Mouse (Mus musculus): ENCODE measurements around the gene Myof.

Myof gene

GRCm38 (mm10) chr19:37937092-37937491 lies 106.3 kb downstream of the Myof start:
- no peak for DNase-seq

- DNase-seq: no peak
Measured at GRCm38 (mm10) chr19:37934640-37935039, 108.7 kb downstream of the Myof start.

DNA sequence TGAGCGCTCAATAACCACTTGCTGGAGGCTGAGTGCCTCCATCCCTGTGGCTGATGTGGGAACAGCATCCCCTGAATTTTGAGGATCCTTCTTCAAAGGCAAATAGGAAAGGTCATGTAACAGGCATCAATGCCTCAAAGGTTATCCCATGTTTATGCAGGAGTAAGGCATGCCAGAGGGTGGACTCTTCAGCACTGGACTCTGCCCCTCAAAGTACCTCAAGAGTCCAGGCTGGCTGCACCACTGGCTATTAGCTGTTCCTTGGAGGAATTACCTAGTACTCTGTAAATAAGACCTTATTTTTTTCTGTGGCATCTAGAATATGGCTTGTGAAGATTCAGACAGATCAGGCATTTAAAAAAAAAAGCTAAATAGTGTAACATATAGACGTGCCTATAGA lies 111.2 kb downstream of the Myof start:
- DNase-seq: no peak

DNA sequence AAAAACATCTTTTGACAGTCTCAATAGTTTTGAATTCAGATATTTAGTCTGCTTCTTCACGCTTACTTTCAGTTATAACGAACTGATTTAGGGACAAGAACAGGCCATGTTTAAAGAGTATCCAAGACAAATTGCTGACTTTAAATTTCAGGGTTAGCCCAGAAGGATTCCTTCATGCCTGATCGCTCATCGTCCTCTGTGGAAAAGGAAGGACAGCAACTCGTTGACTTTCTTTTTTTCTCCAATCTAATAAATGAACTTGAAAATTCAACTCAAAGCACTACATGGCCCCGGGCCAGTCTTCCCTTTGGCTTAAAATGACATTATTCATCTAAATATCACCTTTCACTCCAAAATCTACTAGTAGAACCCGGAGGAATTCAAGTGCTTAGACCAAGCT lies 115.5 kb downstream of the Myof start:
- DNase-seq: no peak

GRCm38 (mm10) chr19:37925323-37925722 lies 118.1 kb downstream of the Myof start:
- no peak for DNase-seq

DNA sequence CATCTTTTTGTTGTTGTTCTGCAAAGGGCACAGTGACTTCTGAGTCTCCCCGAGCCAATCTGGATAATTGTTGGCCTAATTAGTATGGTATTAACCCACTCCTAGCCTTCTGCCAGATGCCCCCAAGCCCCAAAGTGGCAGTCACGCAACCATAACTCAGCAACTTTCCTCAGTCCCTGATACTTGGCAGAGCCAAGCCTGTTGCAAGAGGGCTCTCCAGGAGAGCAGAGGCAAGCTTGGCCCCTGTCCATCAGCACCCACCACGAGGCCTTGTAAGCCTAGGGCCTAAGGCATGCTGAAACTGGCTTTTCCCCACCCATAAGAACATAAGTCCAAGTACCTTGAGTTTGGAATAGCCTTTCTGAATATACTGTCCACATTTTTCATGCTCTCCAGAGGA lies 119.1 kb downstream of the Myof start:
- DNase-seq: no peak

DNA sequence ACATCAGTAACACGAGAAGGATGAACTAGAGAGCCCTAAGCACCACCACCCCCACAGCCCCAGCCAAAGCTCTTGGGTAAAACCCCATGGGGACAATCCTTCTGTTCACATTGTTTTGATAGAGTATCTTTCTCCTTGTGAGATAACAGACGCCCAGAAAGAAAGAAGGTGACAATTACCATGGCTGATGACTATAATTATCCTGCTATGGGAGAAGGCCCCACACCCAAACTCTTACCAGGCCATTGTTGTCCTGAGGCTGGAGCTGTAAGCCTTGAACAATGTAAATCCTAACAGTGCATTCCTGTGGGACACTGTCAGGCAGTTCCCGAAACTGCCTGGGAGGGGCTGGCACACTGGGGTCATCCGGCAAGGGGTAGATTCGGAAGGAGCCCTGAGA lies 122.3 kb downstream of the Myof start:
- no peak for DNase-seq

- no peak for DNase-seq
Measured at GRCm38 (mm10) chr19:37918515-37918932, 124.9 kb downstream of the Myof start.

GRCm38 (mm10) chr19:37914261-37914660 lies 129.1 kb downstream of the Myof start:
- no peak for DNase-seq

GRCm38 (mm10) chr19:37912501-37912900 lies 130.9 kb downstream of the Myof start:
- DNase-seq: no peak

DNA sequence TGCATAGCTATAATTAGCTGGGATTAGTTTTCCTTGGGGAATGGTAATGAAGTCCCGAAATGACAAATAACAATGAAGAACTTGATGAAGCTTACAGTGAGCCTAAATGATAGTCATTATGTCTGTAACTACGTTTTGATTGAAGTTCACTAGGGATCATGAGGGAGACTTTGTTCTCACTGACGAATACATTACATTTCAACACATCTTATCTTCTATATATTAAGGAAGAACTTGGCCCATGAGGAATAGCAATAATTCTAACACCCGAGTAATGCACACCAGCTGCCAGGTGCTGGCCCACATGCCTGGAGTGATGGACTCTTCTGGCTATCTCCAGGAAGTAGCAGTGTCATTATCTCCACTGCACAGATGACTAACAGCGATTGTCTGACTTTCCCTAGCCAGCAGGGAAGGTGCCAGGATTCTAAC lies 133.5 kb downstream of the Myof start:
- no peak for DNase-seq

GRCm38 (mm10) chr19:37907451-37908320 lies 135.7 kb downstream of the Myof start:
- DNase-seq: no peak

DNA sequence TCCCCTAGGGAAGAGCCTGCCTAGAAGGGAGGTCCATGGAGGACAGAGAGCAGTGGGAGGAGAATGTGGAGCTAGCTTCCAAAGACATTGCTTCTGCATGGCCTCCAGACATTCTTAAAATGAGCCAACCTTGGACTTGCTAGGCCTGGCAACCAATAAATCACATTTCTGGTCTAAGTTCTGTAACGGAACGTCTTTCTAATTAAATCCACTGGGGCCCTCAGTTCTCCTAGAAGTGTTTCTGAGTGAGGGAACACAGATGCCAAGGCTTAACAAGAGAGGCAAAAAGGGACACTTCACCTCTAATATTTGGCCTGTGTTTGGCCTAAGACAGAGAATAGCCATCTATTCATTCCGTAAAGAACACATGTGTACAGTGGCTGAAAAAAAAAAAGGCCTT lies 136.5 kb downstream of the Myof start:
- DNase-seq: no peak

DNA sequence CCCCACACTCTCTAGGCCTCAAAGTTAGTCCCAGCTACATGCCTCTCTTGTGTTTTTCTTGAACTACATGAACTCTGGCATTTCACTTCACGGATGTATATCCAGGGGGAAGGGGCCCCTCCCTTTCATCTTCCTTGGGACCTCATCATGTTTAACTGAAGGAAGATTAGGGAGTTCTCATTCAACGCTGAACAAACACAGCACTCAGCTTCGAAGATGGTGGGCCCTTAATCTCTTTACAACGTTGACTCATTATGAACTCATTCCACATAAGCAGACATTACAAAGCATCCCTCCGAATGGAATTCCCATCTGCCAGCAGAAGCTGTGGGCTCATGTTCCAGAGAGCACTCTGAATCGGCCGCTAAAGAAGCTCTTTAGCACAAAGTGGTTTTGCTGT lies 147.3 kb downstream of the Myof start:
- no peak for DNase-seq

DNA sequence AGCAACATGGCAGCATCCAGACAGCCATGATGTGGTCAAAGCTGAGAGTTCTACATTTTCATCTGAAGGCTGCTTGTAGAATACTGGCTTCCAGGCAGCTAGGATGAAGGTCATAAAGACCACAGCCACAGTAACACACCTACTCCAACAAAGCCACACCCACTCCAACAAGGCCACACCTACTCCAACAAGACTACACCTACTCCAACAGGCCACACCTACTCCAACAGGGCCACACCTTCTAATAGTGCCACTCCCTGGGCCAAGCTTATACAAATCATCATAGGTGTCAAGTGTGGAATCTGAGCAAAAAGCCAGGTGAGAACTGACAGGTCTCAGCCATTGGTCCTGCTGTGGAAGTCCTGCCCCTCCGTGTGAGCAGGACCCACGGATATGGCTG lies 152.4 kb downstream of the Myof start:
- DNase-seq: no peak

DNA sequence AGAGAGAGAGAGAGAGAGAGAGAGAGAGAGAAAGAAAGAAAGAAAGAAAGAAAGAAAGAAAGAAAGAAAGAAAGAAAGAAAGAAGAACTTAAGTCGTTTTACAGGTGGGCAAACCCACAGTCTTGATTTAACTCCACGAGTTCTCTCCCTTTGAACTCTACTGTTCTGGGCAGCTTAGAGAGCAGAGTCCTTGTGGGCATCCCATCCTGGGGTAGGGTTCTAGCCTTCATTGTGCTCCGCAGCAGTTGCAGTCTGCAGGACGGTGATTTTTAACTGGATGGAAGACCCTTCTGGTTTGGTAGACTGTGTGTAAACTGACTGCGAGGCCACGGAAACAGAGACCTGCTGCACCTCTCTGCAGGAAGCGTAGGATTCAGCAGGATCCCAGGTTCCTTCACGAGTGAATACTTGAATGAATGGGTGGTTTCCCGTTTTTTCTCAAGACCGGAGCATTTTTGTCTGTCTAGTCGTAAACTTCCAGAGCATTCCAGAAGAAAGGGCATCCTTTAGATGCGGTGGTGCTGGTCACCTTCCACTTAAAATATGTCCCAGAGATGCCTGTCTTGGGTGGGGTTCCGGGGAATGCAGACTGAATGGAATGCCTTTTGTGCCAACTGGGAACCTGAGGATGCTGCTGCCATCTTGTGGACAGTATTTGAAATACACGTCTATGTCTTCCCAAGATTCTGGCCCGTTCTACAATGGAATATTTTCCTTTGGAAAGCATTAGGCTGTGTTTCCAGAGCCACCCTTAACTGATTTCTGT lies 156.8 kb downstream of the Myof start:
- DNase-seq: peak; percentile 37 to 60

DNA sequence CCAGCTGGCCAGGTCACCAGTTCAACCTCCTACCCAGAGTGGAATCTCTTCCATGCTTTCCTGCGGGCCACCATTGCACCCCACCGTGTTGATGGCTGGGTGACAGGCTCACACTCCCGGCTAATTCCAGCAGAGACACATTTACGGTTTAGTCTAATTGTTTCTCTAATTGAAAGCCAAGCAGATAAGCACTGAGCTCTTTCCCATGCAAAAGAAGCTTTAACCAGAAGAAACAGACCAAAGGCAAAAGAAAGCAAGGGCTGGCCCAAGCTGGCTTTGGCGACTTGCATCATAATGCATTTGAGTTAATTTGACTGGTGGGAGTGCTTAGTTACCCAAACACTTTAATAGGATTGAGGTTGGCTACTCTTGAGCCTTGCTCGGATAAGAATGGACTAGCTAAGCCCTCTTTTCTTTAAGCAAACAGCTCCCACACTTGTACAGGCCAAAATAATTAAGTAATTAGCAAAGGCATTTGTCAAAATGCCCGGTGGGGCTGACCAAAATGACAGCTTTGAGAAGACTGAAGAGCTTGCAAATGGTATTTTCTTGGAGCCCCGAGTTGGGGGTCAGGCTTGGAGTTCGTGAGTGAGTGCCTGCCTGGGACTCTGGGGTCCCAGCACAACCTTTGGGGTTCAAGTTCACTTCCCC lies 161.8 kb downstream of the Myof start:
- no peak for DNase-seq

- no peak for DNase-seq
Measured at GRCm38 (mm10) chr19:37877511-37878167, 165.7 kb downstream of the Myof start.

- DNase-seq: no peak
Measured at GRCm38 (mm10) chr19:37876605-37877245, 166.7 kb downstream of the Myof start.

DNA sequence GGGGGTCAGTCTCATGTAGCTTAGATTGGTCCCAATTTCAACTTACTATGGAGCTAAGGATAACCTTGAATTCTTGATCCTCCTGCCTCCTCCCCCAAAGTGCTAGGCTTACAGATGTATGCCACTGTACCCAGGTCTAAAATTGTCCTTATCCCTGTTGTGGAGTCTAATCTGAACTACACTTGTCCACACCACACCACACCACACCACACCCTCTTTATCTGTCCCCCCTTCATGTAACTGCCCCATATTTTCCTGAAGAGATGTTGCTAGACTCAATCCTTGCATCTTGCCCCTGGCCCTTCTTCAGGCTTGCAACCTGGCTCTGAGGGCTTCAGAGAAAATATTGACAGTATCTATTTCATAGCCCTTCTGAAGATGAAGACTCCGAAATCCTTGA lies 169.9 kb downstream of the Myof start:
- no peak for DNase-seq

GRCm38 (mm10) chr19:37867592-37867991 lies 175.8 kb downstream of the Myof start:
- DNase-seq: no peak

DNA sequence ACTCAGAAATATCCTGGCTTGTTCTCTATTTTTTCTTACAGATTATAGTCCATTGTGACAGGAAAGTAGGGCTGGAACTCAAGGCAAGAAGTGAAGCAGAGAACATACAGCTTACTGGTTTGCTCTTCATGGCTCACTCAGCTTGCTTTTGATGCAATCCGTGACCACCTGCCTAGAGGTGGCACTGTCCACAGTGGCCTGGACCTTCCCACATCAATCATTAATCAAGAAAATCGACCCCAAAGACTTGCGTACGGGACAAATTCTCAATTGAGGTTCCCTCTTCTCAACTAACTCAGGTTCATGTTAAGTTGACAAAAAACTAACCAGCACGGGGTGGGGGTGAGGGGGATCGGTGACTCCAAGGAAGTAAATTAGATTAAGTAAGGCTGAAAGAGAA lies 176.4 kb downstream of the Myof start:
- no peak for DNase-seq

DNA sequence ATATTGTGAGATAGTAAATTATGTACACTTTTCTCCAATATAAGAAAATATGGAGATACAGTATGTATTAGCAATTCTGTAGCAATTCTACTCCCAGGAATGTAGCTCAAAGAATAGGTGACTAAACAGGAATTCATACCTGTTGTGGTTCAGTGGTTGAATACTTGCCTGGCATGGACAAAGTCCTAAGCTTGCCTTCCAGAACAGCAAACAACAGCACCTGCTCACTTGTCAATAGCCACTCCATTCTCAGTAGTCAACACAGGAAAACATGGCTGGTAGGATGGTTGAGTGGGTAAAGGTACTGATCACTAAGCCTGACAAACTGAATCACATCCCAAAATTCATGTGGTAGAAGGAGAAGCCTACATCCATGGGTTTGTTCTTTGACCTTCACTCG lies 182.2 kb downstream of the Myof start:
- DNase-seq: no peak
